ENCODE assay signal across 8 mouse cellular contexts in the genomic region with DNA sequence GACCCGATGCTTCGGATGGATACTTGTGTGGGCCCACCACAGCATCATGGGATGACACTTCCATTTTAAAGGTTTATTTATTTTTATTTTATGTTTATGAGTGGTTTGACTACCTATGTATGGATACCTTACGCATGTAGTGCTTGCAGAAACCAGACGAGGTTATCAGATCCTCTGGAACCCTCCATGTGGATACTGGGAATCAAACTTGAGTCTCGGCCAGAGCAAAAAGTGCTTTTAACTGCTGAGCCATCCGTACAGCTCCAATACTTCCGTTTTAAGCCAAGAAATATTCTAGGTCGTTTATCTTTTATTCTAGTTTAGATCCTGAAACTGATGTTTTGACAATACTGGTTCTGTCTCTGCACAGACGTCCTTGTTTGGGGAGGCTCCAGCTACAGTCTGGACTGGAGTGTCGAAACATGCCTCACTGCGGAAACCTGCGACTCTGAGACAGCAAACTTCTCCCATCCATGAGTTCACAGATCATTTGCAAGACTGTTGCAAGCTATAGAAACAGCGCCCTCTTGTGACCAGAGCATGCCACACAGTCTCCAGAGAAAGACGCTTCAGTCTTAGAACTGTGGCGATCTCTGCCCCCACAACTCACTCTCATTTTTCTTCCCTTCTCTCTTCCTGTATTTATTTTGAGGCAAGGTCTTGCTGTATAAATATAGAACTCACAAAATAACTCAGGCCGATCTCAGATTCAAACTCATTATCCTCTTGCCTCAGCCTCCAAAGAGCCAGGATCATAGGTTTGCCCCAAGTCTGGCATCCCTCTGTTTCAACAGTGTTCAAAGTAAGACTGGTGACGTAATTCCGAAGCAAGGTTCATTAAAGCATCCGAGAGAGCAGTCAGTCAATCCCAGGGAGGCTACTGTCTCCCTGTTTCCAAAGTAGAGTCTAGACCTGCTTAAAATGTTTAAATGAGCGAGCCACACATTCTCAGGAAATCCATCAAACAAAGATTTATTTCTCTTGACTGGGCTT. TPM values are rescaled to one million over a fixed set of nuclear protein-coding genes. Genes with fewer than 3 reads are reported as not detected.
DNase-seq lines count a peak whose midpoint lies in the region; ATAC-seq and TF ChIP-seq lines count a peak whose summit lies in the region.

No protein-coding gene starts in this region.

- H3K9ac ChIP-seq in embryonic facial prominence, embryonic 13.5 days = no peak overlapping the region
- no peak overlapping the region for H3K9ac ChIP-seq in limb, embryonic 13.5 days
- no peak overlapping the region for H3K9ac ChIP-seq in midbrain, embryonic 16.5 days (ENCODE audit: low read depth, low read length)

- H3K4me1 ChIP-seq in embryonic facial prominence, embryonic 13.5 days = no peaks in the 10 kb centered on the region
- H3K4me1 ChIP-seq in limb, embryonic 13.5 days = no peaks in the 10 kb centered on the region
- peaks cover 5% of the 10 kb centered on the region; the same call in 1 of the 2 replicates for H3K4me1 ChIP-seq in midbrain, embryonic 16.5 days (ENCODE audit: control insufficient read depth, insufficient read depth, low read length)
- 0 out of 2 replicates have a peak, but pooled peaks cover 3% of the 10 kb centered on the region for H3K4me1 ChIP-seq in spleen, adult 2 months (ENCODE audit: control insufficient read depth, insufficient read depth, insufficient read length)

- H3K27me3 ChIP-seq in embryonic facial prominence, embryonic 13.5 days = no peaks in the 10 kb centered on the region; the same call in 1 of the 2 replicates
- 0 out of 2 replicates have a peak, but pooled peaks cover 3% of the 10 kb centered on the region for H3K27me3 ChIP-seq in limb, embryonic 13.5 days
- H3K27me3 ChIP-seq in midbrain, embryonic 16.5 days (ENCODE audit: control insufficient read depth, insufficient read depth, low read depth, low read length) = no peaks in the 10 kb centered on the region
- no peaks in the 10 kb centered on the region for H3K27me3 ChIP-seq in spleen, adult 2 months (ENCODE audit: control insufficient read depth, insufficient read depth, low read length)

- no peak overlapping the region for H3K4me3 ChIP-seq in embryonic facial prominence, embryonic 13.5 days
- no peak overlapping the region for H3K4me3 ChIP-seq in limb, embryonic 13.5 days
- no peak overlapping the region for H3K4me3 ChIP-seq in midbrain, embryonic 16.5 days (ENCODE audit: low read depth, low read length)
- no peak overlapping the region for H3K4me3 ChIP-seq in spleen, adult 2 months (ENCODE audit: extremely low read depth, insufficient read depth, insufficient read length)

- WGBS in embryonic facial prominence, embryonic 13.5 days = 34% methylated on average over 20 of the region's 20 CpGs
- WGBS in limb, embryonic 13.5 days = 35% methylated on average over 20 of the region's 20 CpGs
- WGBS in midbrain, embryonic 16.5 days = 34% methylated on average over 20 of the region's 20 CpGs
- 32% methylated on average over 20 of the region's 20 CpGs for WGBS in spleen, adult 2 months

- peak; percentile 87 for DNase-seq in 3T3-L1 (ENCODE audit: low read depth, low spot score)
- DNase-seq in adrenal gland, postnatal 36 days = peak; percentile 87 to 89
- DNase-seq in heart, adult 8-10 months (ENCODE audit: low spot score) = peak; percentile 94
- DNase-seq in kidney, adult 8-10 months = peak; percentile 75 to 91
- DNase-seq in spleen, adult 2 months (ENCODE audit: low read depth in 1 of 2, low spot score in 2 of 2) = peak; percentile 68 to 88

- H3K9me3 ChIP-seq in embryonic facial prominence, embryonic 13.5 days = no peaks in the 10 kb centered on the region
- no peaks in the 10 kb centered on the region for H3K9me3 ChIP-seq in limb, embryonic 13.5 days
- no peaks in the 10 kb centered on the region for H3K9me3 ChIP-seq in midbrain, embryonic 16.5 days (replicated peaks; ENCODE audit: control insufficient read depth, low read length, poor library complexity, severe bottlenecking)

- no peak for TF ChIP-seq POLR2A in spleen, adult 2 months (IDR thresholded peaks at IDR 0.05; ENCODE audit: low read depth, low read length)

- ATAC-seq in embryonic facial prominence, embryonic 13.5 days (ENCODE audit: insufficient number of reproducible peaks, insufficient read depth, low FRiP score, low TSS enrichment, low read depth) = no peak
- peak; percentile 79; the same call in 1 of the 2 replicates for ATAC-seq in limb, embryonic 13.5 days (ENCODE audit: low FRiP score, low read depth)
- ATAC-seq in midbrain, embryonic 16.5 days = peak; percentile 77; the same call in 1 of the 2 replicates

- no peaks in the 10 kb centered on the region for H3K36me3 ChIP-seq in embryonic facial prominence, embryonic 13.5 days
- H3K36me3 ChIP-seq in limb, embryonic 13.5 days = no peaks in the 10 kb centered on the region
- H3K36me3 ChIP-seq in midbrain, embryonic 16.5 days (ENCODE audit: control insufficient read depth, insufficient read depth, low read length) = no peaks in the 10 kb centered on the region
- no peaks in the 10 kb centered on the region for H3K36me3 ChIP-seq in spleen, adult 2 months (ENCODE audit: control insufficient read depth, insufficient read depth, low read length)

- H3K4me2 ChIP-seq in embryonic facial prominence, embryonic 13.5 days = peak overlapping the region; percentile 37
- H3K4me2 ChIP-seq in limb, embryonic 13.5 days (replicated peaks) = peak overlapping the region; percentile 39; the same call in 1 of the 2 replicates
- H3K4me2 ChIP-seq in midbrain, embryonic 16.5 days (ENCODE audit: low read length) = peak overlapping the region; percentile 21; the same call in 1 of the 2 replicates

- no peak overlapping the region for H3K27ac ChIP-seq in embryonic facial prominence, embryonic 13.5 days
- H3K27ac ChIP-seq in limb, embryonic 13.5 days = no peak overlapping the region
- H3K27ac ChIP-seq in midbrain, embryonic 16.5 days (ENCODE audit: low read length) = no peak overlapping the region
- H3K27ac ChIP-seq in spleen, adult 2 months (ENCODE audit: insufficient read depth, low read length) = no peak overlapping the region

- peak; percentile 89; the same call in 1 of the 2 replicates for TF ChIP-seq CTCF in spleen, adult 2 months (IDR thresholded peaks at IDR 0.05; ENCODE audit: extremely low read depth, insufficient read depth, insufficient read length, insufficient replicate concordance)

RNA-seq across cellular contexts. Expression of gene Rcsd1, which starts 26.6 kb away (rescaled TPM):
- 10 to 100 TPM; 12.4 to 20.2 TPM for total RNA-seq in adrenal gland, postnatal 36 days (2021)
- polyA plus RNA-seq in embryonic facial prominence, embryonic 13.5 days (2015; fragmentation: Nextera tagmentation; extraction: Ambion mirVana) = 13.9 and 16.8 TPM in 2 replicates
- 10 to 100 TPM; 64.0 to 99.3 (median 73.2) TPM for total RNA-seq in heart, adult 8-10 months (2022)
- polyA plus RNA-seq in limb, embryonic 13.5 days (2015; fragmentation: Nextera tagmentation; extraction: Ambion mirVana) = 16.2 and 16.3 TPM in 2 replicates
- polyA plus RNA-seq in midbrain, embryonic 16.5 days (2015; fragmentation: Nextera tagmentation; extraction: Ambion mirVana) = 7.8 and 7.9 TPM in 2 replicates
- polyA plus RNA-seq in spleen, adult 2 months (2012; rRNA removed) = 68.3 and 73.9 TPM in 2 replicates

RNA-seq across cellular contexts. Expression of gene Creg1, which starts 27.4 kb away (rescaled TPM):
- total RNA-seq in adrenal gland, postnatal 36 days (2021) = 10 to 100 TPM; 48.1 to 61.3 TPM
- polyA plus RNA-seq in embryonic facial prominence, embryonic 13.5 days (2015; fragmentation: Nextera tagmentation; extraction: Ambion mirVana) = 43.8 and 60.0 TPM in 2 replicates
- total RNA-seq in heart, adult 8-10 months (2022) = 100 to 1,000 TPM in 3 of 4 experiments, 10 to 100 TPM in 1; 98.7 to 109 (median 103) TPM
- 49.3 and 55.7 TPM in 2 replicates for polyA plus RNA-seq in limb, embryonic 13.5 days (2015; fragmentation: Nextera tagmentation; extraction: Ambion mirVana)
- polyA plus RNA-seq in midbrain, embryonic 16.5 days (2015; fragmentation: Nextera tagmentation; extraction: Ambion mirVana) = 32.6 and 33.9 TPM in 2 replicates
- polyA plus RNA-seq in spleen, adult 2 months (2012; rRNA removed) = 89.4 and 101 TPM in 2 replicates

RNA-seq across cellular contexts. Expression of gene Cd247, which starts 52.4 kb away (rescaled TPM):
- total RNA-seq in adrenal gland, postnatal 36 days (2021) = under 1 TPM; 0.30 to 0.46 TPM
- polyA plus RNA-seq in embryonic facial prominence, embryonic 13.5 days (2015; fragmentation: Nextera tagmentation; extraction: Ambion mirVana) = 0.87 and 1.7 TPM in 2 replicates
- total RNA-seq in heart, adult 8-10 months (2022) = 1 to 10 TPM in 1 of 4 experiments, under 1 TPM in 3; 0.16 to 1.1 (median 0.46) TPM
- polyA plus RNA-seq in limb, embryonic 13.5 days (2015; fragmentation: Nextera tagmentation; extraction: Ambion mirVana) = 0.48 and 0.69 TPM in 2 replicates
- polyA plus RNA-seq in midbrain, embryonic 16.5 days (2015; fragmentation: Nextera tagmentation; extraction: Ambion mirVana) = 1.2 and 1.3 TPM in 2 replicates
- polyA plus RNA-seq in spleen, adult 2 months (2012; rRNA removed) = 38.9 and 49.1 TPM in 2 replicates

Comparison
In these comparisons a context has a peak if more than half of its experiments do, and no peak if none do; other contexts are left out.
1. RNA of gene Cd247, which starts 52.4 kb away (polyA plus RNA-seq): 38.9 to 49.1 TPM in spleen, adult 2 months; 0.87 to 1.7 TPM in embryonic facial prominence, embryonic 13.5 days, 1.2 to 1.3 TPM in midbrain, embryonic 16.5 days and 0.48 to 0.69 TPM in limb, embryonic 13.5 days; every median in the first group is over 10 times any median in the second.
2. Peak in every context shown above with its lines, with median percentiles within 50 percentile points of each other: DNase-seq and H3K4me2 ChIP-seq.